Mouse (Mus musculus): ENCODE results near the gene Utp15.

Utp15 gene

GRCm38 (mm10) chr13:98262636-98263457 is at the start of gene Utp15, which contains the start of gene Ankra2:
Utp15 (minus strand) TSS chr13:98263041.
Ankra2 (plus strand) TSS chr13:98263074.
- DNase-seq (ENCODE audit: low read depth, low spot score) = peak; percentile 100

- no peak for DNase-seq (ENCODE audit: low read depth, low spot score)
These were observed 48.8 kb upstream of the Utp15 start for GRCm38 (mm10) chr13:98311597-98311996.

- no peak for DNase-seq (ENCODE audit: low read depth, low spot score)
These were observed 45.9 kb upstream of the Utp15 start for GRCm38 (mm10) chr13:98308724-98309123.

GRCm38 (mm10) chr13:98308004-98308403 is 45.2 kb upstream of the Utp15 start:
- no peak for DNase-seq (ENCODE audit: low read depth, low spot score)

GRCm38 (mm10) chr13:98306852-98307475 is 44.1 kb upstream of the Utp15 start:
- DNase-seq (ENCODE audit: low read depth, low spot score) = no peak

- no peak for DNase-seq (ENCODE audit: low read depth, low spot score)
These were observed 43.6 kb upstream of the Utp15 start for GRCm38 (mm10) chr13:98306393-98306792.

GRCm38 (mm10) chr13:98305257-98305656 is 42.4 kb upstream of the Utp15 start:
- DNase-seq (ENCODE audit: low read depth, low spot score) = no peak

- peak; percentile 89 for DNase-seq (ENCODE audit: low read depth, low spot score)
These were observed 36.3 kb upstream of the Utp15 start for GRCm38 (mm10) chr13:98298833-98299758.

GRCm38 (mm10) chr13:98297883-98298482 is 35.1 kb upstream of the Utp15 start:
- DNase-seq (ENCODE audit: low read depth, low spot score) = no peak

- DNase-seq (ENCODE audit: low read depth, low spot score) = no peak
These were observed 33.2 kb upstream of the Utp15 start for GRCm38 (mm10) chr13:98296072-98296471.

- DNase-seq (ENCODE audit: low read depth, low spot score) = no peak
These were observed 28.9 kb upstream of the Utp15 start for GRCm38 (mm10) chr13:98291712-98292111.

GRCm38 (mm10) chr13:98290719-98291118 is 27.9 kb upstream of the Utp15 start:
- no peak for DNase-seq (ENCODE audit: low read depth, low spot score)

- DNase-seq (ENCODE audit: low read depth, low spot score) = no peak
These were observed 18.3 kb upstream of the Utp15 start for GRCm38 (mm10) chr13:98280990-98281650.

- DNase-seq (ENCODE audit: low read depth, low spot score) = peak; percentile 59
These were observed 16.8 kb upstream of the Utp15 start, which contains the start of gene Gm21976 for GRCm38 (mm10) chr13:98279686-98280085. Gm21976 (plus strand) TSS chr13:98279887.

GRCm38 (mm10) chr13:98277501-98277900 is 14.7 kb upstream of the Utp15 start:
- DNase-seq (ENCODE audit: low read depth, low spot score) = no peak

- no peak for DNase-seq (ENCODE audit: low read depth, low spot score)
These were observed 13.4 kb upstream of the Utp15 start for GRCm38 (mm10) chr13:98276253-98276652.

GRCm38 (mm10) chr13:98275646-98276045 is 12.8 kb upstream of the Utp15 start:
- DNase-seq (ENCODE audit: low read depth, low spot score) = no peak

GRCm38 (mm10) chr13:98274023-98274422 is 11.2 kb upstream of the Utp15 start:
- DNase-seq (ENCODE audit: low read depth, low spot score) = no peak

- no peak for DNase-seq (ENCODE audit: low read depth, low spot score)
These were observed 1.3 kb upstream of the Utp15 start for GRCm38 (mm10) chr13:98264111-98264510.

- DNase-seq (ENCODE audit: low read depth, low spot score) = no peak
These were observed 682 bp upstream of the Utp15 start for GRCm38 (mm10) chr13:98263458-98263987.

GRCm38 (mm10) chr13:98254921-98255320 is 7.9 kb downstream of the Utp15 start:
- no peak for DNase-seq (ENCODE audit: low read depth, low spot score)
